Mouse (Mus musculus) G1E (cell line): ENCODE measurements at regions not wholly inside any gene's neighbourhood (a gene's known extent, or its start where the extent isn't known, plus 50 kb on each side); places are given as distances from the start of the nearest gene placed in this dataset.

Experiments used
- CTCF ChIP-seq: IDR thresholded peaks from 2 replicates; pipeline ENCODE4 v1.5.1; 2012; ENCODE audit warnings: low read depth, low read length, inconsistent platforms, mixed read lengths
- GATA1 ChIP-seq: IDR thresholded peaks from 2 replicates; pipeline ENCODE4 v1.6.1; 2012; ENCODE audit warnings: borderline replicate concordance, low read length, inconsistent platforms, mixed read lengths
- GATA2 ChIP-seq: IDR thresholded peaks from 2 replicates; pipeline ENCODE4 v1.6.1; 2012; ENCODE audit warnings: low read depth, low read length, inconsistent platforms, borderline replicate concordance
- TAL1 ChIP-seq: conservative IDR thresholded peaks from 2 replicates; pipeline ENCODE4 v1.6.1; 2012; ENCODE audit warnings: low read depth, low read length, inconsistent platforms, mixed read lengths

DNA sequence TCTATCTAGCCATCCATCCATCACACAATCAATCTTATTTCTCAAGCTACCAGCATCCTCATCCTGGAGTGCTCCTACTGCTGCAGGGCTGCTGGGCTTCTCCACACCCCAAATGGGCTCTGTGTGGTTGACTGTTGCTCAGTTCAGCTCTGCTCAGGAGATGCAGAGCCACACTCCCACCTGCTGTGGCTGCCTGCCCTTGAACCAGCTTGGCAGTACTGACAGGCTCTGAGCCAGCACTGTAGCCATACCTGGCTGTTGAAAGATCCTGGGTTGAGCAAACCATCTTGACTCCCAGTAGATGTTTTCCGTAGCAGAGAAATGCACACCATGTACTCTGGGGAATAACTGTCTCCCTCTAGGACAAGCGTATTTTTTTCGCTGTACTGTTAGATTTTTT is 392.6 kb downstream of the Matn1 start:
- TF ChIP-seq GATA1 (no peak), GATA2 (no peak), CTCF (no peak), TAL1 (no peak)
